Mouse (Mus musculus): ENCODE measurements at regions not wholly inside any gene's neighbourhood (a gene's known extent, or its start where the extent isn't known, plus 50 kb on each side); places are given as distances from the start of the nearest gene placed in this dataset.

DNA sequence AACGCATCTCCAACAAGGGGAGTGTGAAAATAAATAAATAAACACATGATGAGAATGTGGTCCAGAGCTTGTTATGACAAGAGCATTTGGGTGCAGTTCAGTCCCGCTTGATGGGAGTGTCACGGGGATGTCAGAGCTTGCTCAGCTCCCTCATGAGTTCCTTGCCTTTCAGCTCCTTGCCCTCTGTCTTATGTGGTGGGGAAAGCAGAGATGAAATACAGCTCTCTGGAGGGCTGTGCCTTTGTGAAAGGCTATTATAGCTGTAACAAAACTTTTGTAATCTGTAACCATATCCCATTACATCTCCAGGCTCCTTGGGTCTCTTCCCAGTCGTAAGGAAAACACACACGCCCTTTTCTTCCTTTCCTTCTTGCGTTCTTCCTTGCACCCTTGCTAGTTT is 103.0 kb upstream of the Tnp1 start:
- no peak for ATAC-seq (replicated peaks)
- Histone ChIP-seq H3K9ac (no peak overlapping the region), H3K4me3 (no peak overlapping the region), H3K36me3 (replicated peaks) (no peaks in the 10 kb centered on the region), H3K9me3 (no peaks in the 10 kb centered on the region), H3K27me3 (replicated peaks) (no peaks in the 10 kb centered on the region), H3K4me2 (no peak overlapping the region), H3K4me1 (no peaks in the 10 kb centered on the region), H3K27ac (no peak overlapping the region)
- WGBS, result 70% methylated on average over 6 of the region's 6 CpGs

GRCm38 (mm10) chr1:73116526-73116925 is 100.8 kb upstream of the Tnp1 start:
- Histone ChIP-seq H3K9me3 (no peaks in the 10 kb centered on the region), H3K4me3 (no peak overlapping the region), H3K4me2 (no peak overlapping the region), H3K4me1 (no peaks in the 10 kb centered on the region), H3K9ac (no peak overlapping the region), H3K36me3 (replicated peaks) (no peaks in the 10 kb centered on the region), H3K27ac (no peak overlapping the region), H3K27me3 (replicated peaks) (no peaks in the 10 kb centered on the region)
- no peak for ATAC-seq (replicated peaks)
- WGBS, result 41% methylated on average over 2 of the region's 2 CpGs

GRCm38 (mm10) chr1:73115854-73116253 is 100.1 kb upstream of the Tnp1 start:
- Histone ChIP-seq H3K9ac (no peak overlapping the region), H3K9me3 (no peaks in the 10 kb centered on the region), H3K36me3 (replicated peaks) (no peaks in the 10 kb centered on the region), H3K27ac (no peak overlapping the region), H3K4me2 (no peak overlapping the region), H3K4me3 (no peak overlapping the region), H3K4me1 (no peaks in the 10 kb centered on the region), H3K27me3 (replicated peaks) (no peaks in the 10 kb centered on the region)
- no peak for ATAC-seq (replicated peaks)
- 93% methylated on average over 5 of the region's 5 CpGs for WGBS

- no peak for ATAC-seq (replicated peaks)
- Histone ChIP-seq H3K36me3 (replicated peaks) (no peaks in the 10 kb centered on the region), H3K9me3 (no peaks in the 10 kb centered on the region), H3K9ac (no peak overlapping the region), H3K4me1 (no peaks in the 10 kb centered on the region), H3K27ac (no peak overlapping the region), H3K27me3 (replicated peaks) (no peaks in the 10 kb centered on the region), H3K4me2 (no peak overlapping the region), H3K4me3 (no peak overlapping the region)
- 92% methylated on average over 6 of the region's 6 CpGs for WGBS
These were observed 97.4 kb upstream of the Tnp1 start for GRCm38 (mm10) chr1:73113137-73113536.

DNA sequence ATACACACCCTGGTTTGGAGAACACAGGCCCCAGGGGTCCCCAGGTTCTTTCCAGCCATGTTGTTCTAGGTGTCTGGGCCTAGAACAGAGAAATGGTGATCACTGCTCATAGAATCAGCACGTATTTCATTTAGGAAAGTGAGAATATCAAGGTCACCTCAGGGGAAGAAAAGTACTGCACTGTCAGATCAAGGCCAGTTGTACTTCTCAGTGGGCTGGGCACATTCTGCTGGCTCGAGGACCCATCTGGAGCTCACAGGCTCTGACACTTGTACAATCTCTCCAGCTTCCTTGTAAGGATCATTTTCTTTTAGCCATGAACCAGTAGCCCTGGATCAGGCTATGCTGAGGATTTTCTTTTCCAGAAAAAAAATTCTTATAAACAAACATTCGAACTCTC is 97.0 kb upstream of the Tnp1 start:
- no peaks in the 10 kb centered on the region for H3K9me3 ChIP-seq
- 91% methylated on average over 3 of the region's 3 CpGs for WGBS
- no peak overlapping the region for H3K27ac ChIP-seq
- no peak overlapping the region for H3K4me3 ChIP-seq
- ATAC-seq (replicated peaks), result no peak
- no peaks in the 10 kb centered on the region for H3K4me1 ChIP-seq
- H3K27me3 ChIP-seq (replicated peaks), result no peaks in the 10 kb centered on the region
- H3K36me3 ChIP-seq (replicated peaks), result no peaks in the 10 kb centered on the region
- H3K9ac ChIP-seq, result no peak overlapping the region
- H3K4me2 ChIP-seq, result no peak overlapping the region

- H3K36me3 ChIP-seq (replicated peaks), result no peaks in the 10 kb centered on the region
- no peak overlapping the region for H3K4me3 ChIP-seq
- no peaks in the 10 kb centered on the region for H3K27me3 ChIP-seq (replicated peaks)
- H3K9me3 ChIP-seq, result no peaks in the 10 kb centered on the region
- no peak overlapping the region for H3K4me2 ChIP-seq
- H3K4me1 ChIP-seq, result no peaks in the 10 kb centered on the region
- WGBS, result 98% methylated on average over 5 of the region's 5 CpGs
- no peak overlapping the region for H3K27ac ChIP-seq
- H3K9ac ChIP-seq, result no peak overlapping the region
- no peak for ATAC-seq (replicated peaks)
These were observed 96.2 kb upstream of the Tnp1 start for GRCm38 (mm10) chr1:73111911-73112310.

DNA sequence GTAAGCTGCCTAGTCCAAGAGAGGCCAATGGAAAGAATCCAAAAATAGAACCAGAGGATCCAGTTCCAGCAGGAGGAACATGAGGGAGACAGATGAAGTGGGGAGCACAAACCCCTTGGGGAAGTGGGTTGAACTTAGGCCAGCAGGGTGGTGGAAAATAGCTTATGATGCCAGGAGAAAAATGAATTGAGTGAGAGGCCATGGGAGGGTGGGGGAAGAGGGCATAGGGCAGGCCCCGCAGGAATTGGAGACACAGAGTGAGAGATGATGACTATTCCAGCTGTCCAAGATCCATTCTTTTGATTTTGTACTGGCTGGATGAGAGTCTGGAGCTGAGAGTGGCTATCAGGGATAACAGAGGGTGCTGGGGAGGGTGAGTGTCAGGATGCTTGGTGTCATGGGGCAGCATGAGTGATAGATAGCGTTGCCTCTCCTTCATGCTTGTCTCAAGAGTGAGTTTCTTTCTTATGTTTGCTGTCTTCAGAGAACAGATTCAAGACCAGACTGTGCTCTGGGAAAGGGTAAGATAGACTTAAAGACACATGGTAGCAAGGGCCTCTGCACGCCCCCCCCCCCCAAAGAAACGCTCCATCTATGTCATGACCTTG is 90.3 kb upstream of the Tnp1 start:
- Histone ChIP-seq H3K9ac (no peak overlapping the region), H3K4me2 (no peak overlapping the region), H3K4me3 (no peak overlapping the region), H3K4me1 (no peaks in the 10 kb centered on the region), H3K27me3 (replicated peaks) (no peaks in the 10 kb centered on the region), H3K9me3 (no peaks in the 10 kb centered on the region), H3K36me3 (replicated peaks) (no peaks in the 10 kb centered on the region), H3K27ac (no peak overlapping the region)
- 97% methylated on average over 4 of the region's 4 CpGs for WGBS
- ATAC-seq (replicated peaks), result no peak

GRCm38 (mm10) chr1:73097645-73098440 is 82.1 kb upstream of the Tnp1 start:
- H3K9me3 ChIP-seq, result no peaks in the 10 kb centered on the region
- H3K27ac ChIP-seq, result no peak overlapping the region
- 86% methylated on average over 6 of the region's 6 CpGs for WGBS
- H3K4me3 ChIP-seq, result no peak overlapping the region
- no peak overlapping the region for H3K4me2 ChIP-seq
- no peaks in the 10 kb centered on the region for H3K4me1 ChIP-seq
- H3K27me3 ChIP-seq (replicated peaks), result no peaks in the 10 kb centered on the region
- no peak for ATAC-seq (replicated peaks)
- H3K36me3 ChIP-seq (replicated peaks), result no peaks in the 10 kb centered on the region
- H3K9ac ChIP-seq, result no peak overlapping the region

- no peak for ATAC-seq (replicated peaks)
These were observed 73.9 kb upstream of the Tnp1 start for GRCm38 (mm10) chr1:73089636-73090035.

GRCm38 (mm10) chr1:73088494-73088893 is 72.8 kb upstream of the Tnp1 start:
- Histone ChIP-seq H3K4me1 (peaks cover 9% of the 10 kb centered on the region), H3K9ac (no peak overlapping the region), H3K36me3 (replicated peaks) (no peaks in the 10 kb centered on the region), H3K4me2 (no peak overlapping the region), H3K9me3 (no peaks in the 10 kb centered on the region), H3K27me3 (replicated peaks) (no peaks in the 10 kb centered on the region), H3K4me3 (no peak overlapping the region), H3K27ac (no peak overlapping the region)
- 19% methylated on average over 2 of the region's 2 CpGs for WGBS
- no peak for ATAC-seq (replicated peaks)

More at GRCm38 (mm10) chr1:73089636-73090035, 73.9 kb upstream of the Tnp1 start:
- 10% methylated on average over 3 of the region's 3 CpGs for WGBS
- Histone ChIP-seq H3K27me3 (replicated peaks) (no peaks in the 10 kb centered on the region), H3K9me3 (no peaks in the 10 kb centered on the region), H3K27ac (no peak overlapping the region), H3K4me1 (peaks cover 9% of the 10 kb centered on the region), H3K36me3 (replicated peaks) (no peaks in the 10 kb centered on the region), H3K4me2 (no peak overlapping the region), H3K4me3 (no peak overlapping the region), H3K9ac (no peak overlapping the region)

DNA sequence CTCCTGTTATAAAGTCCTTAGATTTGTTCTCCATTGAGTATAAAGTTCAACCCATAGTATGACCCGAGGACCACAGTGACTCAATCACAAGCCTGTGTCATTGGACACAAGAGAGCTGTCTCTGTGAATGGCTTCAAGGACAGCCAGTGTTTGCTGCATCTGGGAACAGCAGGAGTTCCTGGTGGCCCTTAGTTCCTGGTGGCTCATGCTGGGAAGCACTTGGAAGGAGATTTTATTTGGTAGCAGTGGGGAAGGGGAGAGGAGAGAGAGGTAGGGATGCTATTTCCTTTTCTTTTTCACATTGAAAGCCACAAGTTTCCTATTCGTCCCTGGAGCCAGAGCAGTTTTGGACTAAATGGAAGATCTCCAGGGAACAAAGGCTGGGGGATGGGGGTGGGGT is 69.2 kb upstream of the Tnp1 start:
- no peaks in the 10 kb centered on the region for H3K36me3 ChIP-seq (replicated peaks)
- no peak overlapping the region for H3K4me2 ChIP-seq
- no peaks in the 10 kb centered on the region for H3K27me3 ChIP-seq (replicated peaks)
- peaks cover 7% of the 10 kb centered on the region for H3K4me1 ChIP-seq
- no peak overlapping the region for H3K4me3 ChIP-seq
- H3K27ac ChIP-seq, result no peak overlapping the region
- ATAC-seq (replicated peaks), result no peak
- no peak overlapping the region for H3K9ac ChIP-seq
- 9% methylated on average over 2 of the region's 2 CpGs for WGBS
- H3K9me3 ChIP-seq, result no peaks in the 10 kb centered on the region

- Histone ChIP-seq H3K4me1 (no peaks in the 10 kb centered on the region), H3K27ac (no peak overlapping the region), H3K9ac (no peak overlapping the region), H3K9me3 (no peaks in the 10 kb centered on the region), H3K27me3 (replicated peaks) (no peaks in the 10 kb centered on the region), H3K36me3 (replicated peaks) (no peaks in the 10 kb centered on the region), H3K4me2 (no peak overlapping the region), H3K4me3 (no peak overlapping the region)
- 88% methylated on average over 3 of the region's 3 CpGs for WGBS
- ATAC-seq (replicated peaks), result no peak
These were observed 67.7 kb upstream of the Tnp1 start for GRCm38 (mm10) chr1:73083396-73083795.

DNA sequence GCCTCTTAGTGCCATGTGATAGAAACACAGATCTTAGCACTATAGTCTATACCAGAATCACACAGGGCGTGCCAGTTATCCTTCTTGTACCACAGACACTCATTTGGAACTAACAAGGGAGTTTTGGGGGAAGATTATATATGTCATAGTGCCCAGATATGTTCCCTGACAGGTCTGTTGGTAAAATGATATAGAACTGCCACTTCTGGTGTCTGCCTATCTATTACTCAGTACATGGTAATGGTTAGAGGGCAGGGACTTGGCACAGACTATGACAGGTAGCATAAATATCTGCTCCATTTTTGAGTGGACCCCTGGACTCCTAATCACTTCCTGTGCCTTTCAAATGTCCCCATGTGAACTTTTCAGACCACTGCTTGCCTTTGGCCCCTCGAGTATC is 63.8 kb upstream of the Tnp1 start:
- no peak overlapping the region for H3K4me2 ChIP-seq
- no peaks in the 10 kb centered on the region for H3K9me3 ChIP-seq
- H3K27me3 ChIP-seq (replicated peaks), result no peaks in the 10 kb centered on the region
- WGBS, result 87% methylated on average over 2 of the region's 2 CpGs
- no peaks in the 10 kb centered on the region for H3K36me3 ChIP-seq (replicated peaks)
- no peak overlapping the region for H3K27ac ChIP-seq
- no peak overlapping the region for H3K4me3 ChIP-seq
- no peaks in the 10 kb centered on the region for H3K4me1 ChIP-seq
- ATAC-seq (replicated peaks), result no peak
- no peak overlapping the region for H3K9ac ChIP-seq
